Mouse (Mus musculus): ENCODE measurements around the gene Abcc1.

- TF ChIP-seq CTCF (IDR thresholded peaks at IDR 0.05; ENCODE audit: low read depth, low read length) (no peak), POLR2A (IDR thresholded peaks at IDR 0.05; ENCODE audit: borderline replicate concordance, low read depth, low read length) (no peak)
Measured at GRCm38 (mm10) chr16:14357859-14358258, 3.5 kb upstream of the Abcc1 start.

Measured in bone marrow macrophage, adult 2 months (primary cell).